34 mouse cellular contexts compared by ENCODE assay signal in the genomic region with DNA sequence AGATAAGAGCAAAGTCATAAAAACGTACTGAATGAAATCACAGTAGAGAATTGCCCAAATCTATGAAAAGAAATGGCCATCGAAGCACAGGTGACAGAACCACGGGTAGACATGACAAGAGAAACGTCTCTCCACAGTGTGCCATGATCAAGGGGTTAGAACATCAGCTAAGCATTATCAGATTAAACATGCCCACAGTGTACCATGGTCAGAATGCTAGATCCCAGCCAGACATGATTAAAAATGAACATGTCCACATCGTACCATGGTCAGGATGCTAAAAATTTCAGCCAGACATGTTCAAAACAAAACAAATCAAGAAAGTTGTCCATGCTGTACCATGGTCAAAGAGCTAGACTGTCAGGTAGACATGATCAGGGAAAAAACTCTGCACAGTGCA.
"Had no signal": no experiment of that assay in that cellular context is flagged by ENCODE, and none has a peak within 500 bp of the region (broad histone marks: within the 10 kb centered on the region; RNA-seq: fewer than 3 reads in every experiment).

No protein-coding gene starts in this region.

- H3K4me3 ChIP-seq: heart, embryonic 10.5 days; heart, embryonic 12.5 days; heart, embryonic 13.5 days; heart, embryonic 15.5 days; hindbrain, embryonic 10.5 days; hindbrain, embryonic 12.5 days; hindbrain, embryonic 13.5 days; hindbrain, embryonic 15.5 days; intestine, embryonic 15.5 days; kidney, embryonic 15.5 days; layer of hippocampus, adult 2 months had no signal

- DNase-seq: heart, postnatal 10 days; heart, postnatal 14 days; heart, postnatal 4 days; kidney, adult 11 months; kidney, adult 18-20 months; kidney, adult 2 months; kidney, adult 8-10 months; kidney, adult 9 months; kidney, postnatal 10 days; kidney, postnatal 14 days; kidney, postnatal 25 days; kidney, postnatal 36 days; kidney, postnatal 4 days; layer of hippocampus, adult 9-11 months; layer of hippocampus, postnatal 36 days had no signal

- H3K27me3 ChIP-seq: heart, embryonic 12.5 days; heart, embryonic 13.5 days; heart, embryonic 15.5 days; hindbrain, embryonic 12.5 days; hindbrain, embryonic 13.5 days; hindbrain, embryonic 15.5 days; intestine, embryonic 15.5 days; kidney, embryonic 15.5 days had no signal

- H3K9ac ChIP-seq: heart, embryonic 12.5 days; heart, embryonic 13.5 days; heart, embryonic 15.5 days; hindbrain, embryonic 12.5 days; hindbrain, embryonic 13.5 days; hindbrain, embryonic 14.5 days; hindbrain, embryonic 15.5 days; intestine, embryonic 15.5 days; kidney, embryonic 15.5 days had no signal

- H3K36me3 ChIP-seq: heart, embryonic 10.5 days; heart, embryonic 12.5 days; heart, embryonic 13.5 days; heart, embryonic 15.5 days; hindbrain, embryonic 10.5 days; hindbrain, embryonic 12.5 days; hindbrain, embryonic 13.5 days; hindbrain, embryonic 15.5 days; intestine, embryonic 15.5 days; kidney, embryonic 15.5 days had no signal

- H3K27ac ChIP-seq: heart, embryonic 10.5 days; heart, embryonic 13.5 days; heart, embryonic 15.5 days; hindbrain, embryonic 10.5 days; hindbrain, embryonic 12.5 days; hindbrain, embryonic 13.5 days; hindbrain, embryonic 14.5 days; hindbrain, embryonic 15.5 days; hindbrain, postnatal 0 days; intestine, embryonic 15.5 days; kidney, embryonic 15.5 days; kidney, postnatal 0 days; layer of hippocampus, adult 2 months had no signal

- ATAC-seq: hindbrain, embryonic 16.5 days; hindbrain, postnatal 0 days; inflammation-experienced regulatory T-cells, adult 6 months; intestine, embryonic 15.5 days; intestine, embryonic 16.5 days; intestine, postnatal 0 days had no signal

- H3K4me1 ChIP-seq: heart, embryonic 10.5 days; heart, embryonic 12.5 days; heart, embryonic 13.5 days; heart, embryonic 15.5 days; hindbrain, embryonic 12.5 days; hindbrain, embryonic 13.5 days; hindbrain, embryonic 15.5 days; intestine, embryonic 15.5 days; kidney, embryonic 15.5 days had no signal

- H3K4me2 ChIP-seq: heart, embryonic 11.5 days; heart, embryonic 12.5 days; heart, embryonic 13.5 days; heart, embryonic 15.5 days; hindbrain, embryonic 12.5 days; hindbrain, embryonic 13.5 days; hindbrain, embryonic 14.5 days; hindbrain, embryonic 15.5 days; intestine, embryonic 15.5 days; kidney, embryonic 15.5 days had no signal

- H3K9me3 ChIP-seq: heart, embryonic 10.5 days; heart, embryonic 12.5 days; heart, embryonic 13.5 days; heart, embryonic 15.5 days; hindbrain, embryonic 10.5 days; hindbrain, embryonic 12.5 days; hindbrain, embryonic 13.5 days; hindbrain, embryonic 15.5 days; intestine, embryonic 15.5 days; kidney, embryonic 15.5 days had no signal
